Mouse (Mus musculus) cerebellum, postnatal 25 days (tissue): ENCODE measurements at regions not wholly inside any gene's neighbourhood (a gene's known extent, or its start where the extent isn't known, plus 50 kb on each side); places are given as distances from the start of the nearest gene placed in this dataset.

Experiments used
- DNase-seq, 2 experiments: peaks; one replicate each; pipeline ENCODE4 v3.0.0; 2021; ENCODE audit warnings: mixed read lengths in 2 of 2

DNA sequence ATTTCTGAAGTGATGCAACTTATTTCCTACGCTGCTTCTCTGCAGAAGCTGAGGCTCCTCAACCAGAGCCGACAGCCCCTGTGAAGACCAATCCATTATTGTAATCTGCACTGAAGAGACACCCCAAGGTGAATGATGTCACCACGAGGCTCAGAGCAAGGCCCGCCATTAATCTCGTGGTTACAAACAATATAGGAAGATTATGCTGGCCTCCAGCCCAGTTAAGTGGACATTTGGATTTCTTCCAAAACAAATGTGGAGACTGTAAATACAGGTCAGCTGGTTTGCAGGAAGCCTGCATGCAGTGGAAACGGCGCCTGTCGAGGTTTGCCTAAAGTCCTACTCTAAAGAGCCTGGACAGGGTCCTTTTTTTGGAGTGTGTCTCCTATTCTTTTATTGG, 390.6 kb upstream of the Zmiz1 start:
- DNase-seq: peak in 1 of 2 experiments; percentile 40

GRCm38 (mm10) chr14:25073143-25073542, 385.8 kb upstream of the Zmiz1 start:
- peak; percentile 51 to 62 for DNase-seq

DNA sequence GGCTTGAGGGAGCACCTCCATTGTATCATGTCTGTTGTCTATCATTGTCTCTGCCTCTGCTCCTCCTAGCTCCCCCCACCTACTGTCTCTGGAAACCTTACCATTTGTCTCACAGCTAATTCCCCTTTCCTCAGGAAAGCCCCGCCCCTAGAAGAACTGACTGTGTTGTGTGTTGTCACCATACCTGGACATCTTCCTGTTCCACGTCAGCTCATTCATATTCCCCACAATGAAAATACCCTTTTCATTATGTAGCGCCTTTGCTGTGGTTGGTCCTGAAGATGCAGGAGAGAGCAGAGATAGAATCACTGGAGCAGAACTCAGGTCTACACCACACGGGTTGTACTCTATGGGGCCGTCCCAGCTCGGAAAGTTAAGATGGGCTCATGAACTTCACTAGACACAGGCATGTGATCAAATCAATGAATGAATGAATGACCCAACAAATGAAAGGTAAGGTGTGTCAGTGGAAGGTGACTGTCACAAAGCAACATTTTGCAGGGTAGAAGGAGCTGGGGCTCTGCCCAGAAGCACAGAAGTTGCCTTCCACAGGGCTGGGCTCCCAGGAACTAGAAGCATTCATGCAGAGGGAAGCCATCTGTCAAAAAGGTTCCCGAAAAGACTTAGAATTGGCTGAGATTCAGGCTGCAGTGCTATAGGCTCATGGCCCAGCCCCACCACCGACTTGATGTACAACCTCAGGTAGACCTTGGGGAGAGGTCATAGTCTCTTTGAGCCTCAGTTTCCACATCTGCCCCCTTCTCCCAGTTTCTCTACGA, 384.8 kb upstream of the Zmiz1 start:
- peak; percentile 88 to 90 for DNase-seq

GRCm38 (mm10) chr14:25074891-25075290, 384.1 kb upstream of the Zmiz1 start:
- peak in 1 of 2 experiments; percentile 51 for DNase-seq

GRCm38 (mm10) chr14:25080431-25080830, 378.6 kb upstream of the Zmiz1 start:
- no peak for DNase-seq

- DNase-seq: no peak
These were observed 375.1 kb upstream of the Zmiz1 start for GRCm38 (mm10) chr14:25083847-25084246.

- DNase-seq: peak in 1 of 2 experiments; percentile 64
These were observed 362.2 kb upstream of the Zmiz1 start for GRCm38 (mm10) chr14:25096786-25097185.

DNA sequence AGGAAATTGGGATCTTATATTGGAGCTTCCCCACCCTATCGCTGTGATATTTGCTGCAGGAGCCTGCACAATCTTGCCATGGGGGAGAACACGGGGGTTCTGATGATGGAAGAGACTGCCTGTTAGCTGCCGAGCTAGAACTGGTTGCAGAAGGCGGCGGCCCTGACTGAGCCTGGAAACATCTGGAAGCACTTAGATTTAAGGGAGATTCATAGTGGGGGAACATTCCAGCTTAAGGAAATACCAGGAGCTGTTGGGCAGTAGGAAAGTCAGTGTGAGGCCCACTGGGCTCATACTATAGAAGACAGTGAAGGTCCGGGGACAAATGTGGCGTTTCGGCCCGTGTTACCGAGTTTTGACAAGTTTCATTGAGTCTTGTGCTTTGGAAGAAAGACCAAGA, 353.6 kb upstream of the Zmiz1 start:
- no peak for DNase-seq

GRCm38 (mm10) chr14:25106451-25106850, 352.5 kb upstream of the Zmiz1 start:
- no peak for DNase-seq

- no peak for DNase-seq
These were observed 350.8 kb upstream of the Zmiz1 start for GRCm38 (mm10) chr14:25108101-25108652.

GRCm38 (mm10) chr14:25108701-25109290, 350.2 kb upstream of the Zmiz1 start:
- no peak for DNase-seq

DNA sequence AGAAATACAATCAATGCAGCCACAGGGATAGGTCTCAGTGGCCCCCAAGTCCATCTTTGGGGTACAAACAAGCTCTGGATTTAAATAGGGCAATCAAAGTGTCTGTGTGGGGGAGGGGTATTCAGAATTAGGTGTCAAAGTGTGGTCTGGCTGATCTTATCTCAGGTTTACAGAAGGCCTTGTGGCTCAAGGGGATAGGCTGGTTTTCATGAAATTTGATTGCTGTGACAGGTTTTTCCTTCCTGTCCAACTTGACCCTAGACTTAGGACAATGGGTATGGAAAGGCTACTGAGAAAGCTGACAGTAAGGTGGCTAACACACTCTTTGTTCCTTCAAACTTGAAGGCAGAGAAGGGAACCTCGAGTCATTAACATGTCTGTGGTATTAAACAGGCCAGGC, 349.3 kb upstream of the Zmiz1 start:
- no peak for DNase-seq

DNA sequence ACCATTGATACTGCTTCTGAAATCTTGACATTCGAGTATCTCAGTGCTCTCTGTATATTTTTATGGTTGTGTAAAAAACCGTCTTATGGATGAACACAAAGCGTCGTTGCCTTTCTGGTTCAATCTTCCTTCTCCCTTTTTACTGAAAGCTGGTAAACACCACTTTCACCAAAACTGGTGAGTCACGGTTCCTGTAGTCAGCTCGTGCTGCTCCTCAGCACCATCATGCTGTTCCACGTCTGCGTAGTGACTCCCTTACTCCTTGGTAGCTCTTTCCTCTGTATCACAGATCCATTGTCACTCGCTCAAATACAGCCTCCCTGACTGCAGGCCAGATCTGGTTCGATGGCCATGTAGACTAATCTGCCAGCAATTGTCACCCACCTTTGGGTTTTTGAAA, 346.2 kb upstream of the Zmiz1 start:
- DNase-seq: no peak

GRCm38 (mm10) chr14:25113326-25113725, 345.7 kb upstream of the Zmiz1 start:
- DNase-seq: no peak

GRCm38 (mm10) chr14:25116424-25116823, 342.6 kb upstream of the Zmiz1 start:
- peak; percentile 79 to 87 for DNase-seq

DNA sequence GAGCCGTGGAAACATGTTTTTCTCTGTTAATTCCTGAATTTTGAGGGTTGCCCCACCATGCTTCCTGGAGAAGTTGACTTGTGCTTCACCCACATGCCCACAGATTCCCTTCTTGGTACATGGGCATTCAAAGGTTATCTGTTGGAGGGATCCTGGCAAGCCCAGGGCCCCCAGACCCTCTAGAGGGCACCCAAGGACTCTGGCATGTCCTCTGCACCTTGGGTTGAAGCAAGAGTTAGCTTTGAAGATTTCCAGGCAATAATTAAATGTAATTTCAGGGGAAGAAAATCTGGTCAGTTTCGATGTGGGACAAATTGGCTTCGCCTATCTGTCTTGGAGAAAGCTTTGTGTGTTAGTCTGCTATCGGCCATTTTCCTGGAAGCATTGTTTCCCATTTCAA, 339.0 kb upstream of the Zmiz1 start:
- DNase-seq: no peak

DNA sequence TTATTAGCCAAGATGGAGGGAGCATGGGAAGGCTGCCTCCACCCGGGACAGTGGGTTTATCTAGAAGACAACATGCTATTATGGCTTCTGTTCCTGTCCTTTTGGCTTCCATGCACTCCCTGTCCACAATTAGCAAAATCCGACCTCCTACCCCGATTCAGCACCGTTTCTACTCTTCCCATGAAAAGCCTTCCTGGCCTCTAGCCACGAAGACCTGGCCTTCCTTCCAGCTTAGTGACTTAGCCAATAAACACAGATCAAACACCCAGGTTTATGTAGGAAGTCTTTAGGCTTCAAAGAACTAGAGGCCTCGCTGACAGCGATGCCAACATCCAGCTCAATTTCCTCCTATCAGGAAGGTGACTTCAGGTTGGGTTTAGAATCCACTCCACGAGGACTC, 338.5 kb upstream of the Zmiz1 start:
- peak in 1 of 2 experiments; percentile 38 for DNase-seq

- DNase-seq: no peak
These were observed 335.9 kb upstream of the Zmiz1 start for GRCm38 (mm10) chr14:25122971-25123535.

GRCm38 (mm10) chr14:25123541-25124337, 335.2 kb upstream of the Zmiz1 start:
- no peak for DNase-seq

- DNase-seq: no peak
These were observed 332.4 kb upstream of the Zmiz1 start for GRCm38 (mm10) chr14:25126544-25126943.

- DNase-seq: peak; percentile 43 to 54
These were observed 331.3 kb upstream of the Zmiz1 start for GRCm38 (mm10) chr14:25127544-25128159.

DNA sequence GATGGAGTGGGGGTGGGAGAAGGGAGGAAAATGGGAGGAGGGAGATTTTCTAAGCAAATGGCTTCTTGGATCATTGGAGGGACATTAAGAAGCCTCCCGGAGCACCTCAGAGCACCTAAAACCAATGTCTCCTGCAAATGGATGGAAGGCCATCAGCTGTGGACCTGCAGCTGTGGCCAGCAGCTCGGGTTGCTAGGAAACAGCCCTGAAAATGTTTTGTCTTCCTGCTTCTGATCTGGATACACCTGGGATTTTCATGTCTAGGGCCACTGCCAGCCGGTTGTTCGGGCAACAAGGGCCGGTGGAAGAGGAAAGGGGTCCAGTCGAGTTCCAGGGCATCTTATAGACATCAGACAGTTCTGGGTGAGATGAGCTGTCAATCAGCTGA, 330.8 kb upstream of the Zmiz1 start:
- no peak for DNase-seq

DNA sequence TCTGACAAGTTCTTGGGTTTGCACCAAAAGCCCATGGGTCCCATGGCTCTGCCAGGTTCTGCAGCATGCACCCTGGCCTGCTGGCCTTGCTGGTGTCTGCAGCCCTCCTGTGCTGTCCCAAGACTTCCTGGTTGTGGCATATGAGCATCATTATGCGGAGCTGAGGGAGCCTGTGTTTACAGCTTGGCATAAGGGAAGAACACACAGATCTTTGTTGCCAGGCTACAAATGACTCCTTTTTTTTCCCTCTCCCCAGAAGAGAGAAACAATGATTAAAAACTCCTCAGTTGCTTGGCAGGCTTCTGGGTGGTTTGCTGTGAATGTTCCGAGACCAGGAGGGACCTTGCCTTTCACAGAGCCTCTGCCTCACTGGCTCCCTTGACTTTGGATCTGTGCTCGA, 323.6 kb upstream of the Zmiz1 start:
- DNase-seq: no peak
